Mouse (Mus musculus): ENCODE measurements at regions not wholly inside any gene's neighbourhood (a gene's known extent, or its start where the extent isn't known, plus 50 kb on each side); places are given as distances from the start of the nearest gene placed in this dataset.

DNA sequence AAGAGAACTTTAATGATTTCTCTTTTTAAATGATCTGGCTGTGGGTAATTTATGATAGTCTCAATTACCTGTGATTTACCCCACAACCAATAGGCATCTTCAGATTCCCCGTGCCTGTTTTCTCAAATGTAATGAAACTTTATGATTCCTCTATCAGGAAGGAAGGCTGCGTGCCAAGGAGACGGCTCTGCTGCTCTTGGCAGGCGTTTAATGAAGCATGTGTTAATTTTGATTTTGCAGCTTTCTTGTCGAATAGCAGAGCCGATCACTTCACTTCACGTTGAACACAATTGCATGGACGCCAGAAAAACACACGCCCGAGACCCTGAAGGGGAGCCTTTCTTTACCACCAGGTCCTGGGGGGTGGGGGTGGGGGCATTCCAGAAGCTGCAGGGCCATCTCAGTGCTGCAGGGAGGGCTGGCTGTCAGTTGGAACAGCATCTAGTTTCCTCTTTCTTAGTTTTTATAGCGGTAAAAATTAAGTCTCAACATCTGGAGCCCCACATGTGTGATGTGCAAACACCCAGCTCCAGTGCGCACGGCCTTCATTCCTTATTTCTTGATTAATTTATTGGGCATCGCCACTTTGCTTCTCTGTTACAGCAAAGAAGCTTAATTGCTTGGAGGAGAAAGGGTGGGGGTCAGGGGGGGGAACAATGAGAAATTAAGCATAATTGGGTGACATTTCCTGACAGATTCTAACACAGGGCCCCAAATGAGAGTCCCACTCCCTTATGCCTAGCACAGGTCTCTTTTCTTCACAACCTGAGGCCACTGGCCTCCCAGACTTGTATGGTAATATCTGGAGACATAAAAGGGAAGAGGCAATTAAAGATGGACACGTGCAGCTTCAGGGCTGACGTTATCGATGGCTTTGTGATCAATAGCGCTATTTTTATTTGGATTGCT, 138.3 kb upstream of the Stx16 start:
- TF ChIP-seq MAX (IDR thresholded peaks at IDR 0.05; ENCODE audit: low read length) (no peak), MAFK (IDR thresholded peaks at IDR 0.05; ENCODE audit: insufficient replicate concordance, low read length) (no peak), TBP (conservative IDR thresholded peaks at IDR 0.05; ENCODE audit: low read depth, low read length) (no peak), USF1 (IDR thresholded peaks at IDR 0.05; ENCODE audit: low read depth, low read length) (no peak)

All from CH12.LX (cell line).